Mouse (Mus musculus) left cerebral cortex, postnatal 14 days (tissue): ENCODE measurements around the gene Poc1a. TPM values are rescaled to one million over a fixed set of nuclear protein-coding genes. Genes with fewer than 3 reads are reported as not detected.
A peak's percentile ranks its signal among the peaks of the same experiment; 100 is the strongest.

Source experiments
- DNase-seq, 2 experiments: peaks; one replicate each; pipeline ENCODE4 v3.0.0; 2021 to 2022; ENCODE audit warnings: low spot score in 2 of 2, mixed read lengths in 1 of 2
- intact Hi-C: fragments of 180-260 bp; cut with DNase I; formaldehyde crosslinking; loops from one replicate; pipeline ENCODE4 v1.15.1; 2025
- total RNA-seq, 2 experiments: library from RNA; stranded (reverse); gene quantifications; 2 replicates each; pipeline ENCODE4 v1.2.3; 2021

Gene Poc1a
- total RNA-seq, 2 experiments from 2014 or later: 17.7 to 19.3 TPM

GRCm38 (mm10) chr9:106354810-106355209 is 73.9 kb downstream of the Poc1a start:
- no peak for DNase-seq
- intact Hi-C loops: no loop called here

- no peak for DNase-seq
- intact Hi-C loops: no loop called here
These were observed 74.5 kb downstream of the Poc1a start for GRCm38 (mm10) chr9:106355217-106355974.

- no peak for DNase-seq
- intact Hi-C loops: no loop called here
These were observed 75.1 kb downstream of the Poc1a start for GRCm38 (mm10) chr9:106355975-106356286.

GRCm38 (mm10) chr9:106356323-106356844 is 75.5 kb downstream of the Poc1a start:
- intact Hi-C loops: no loop called here
- DNase-seq: no peak

- intact Hi-C loops: no loop called here
- no peak for DNase-seq
These were observed 76.3 kb downstream of the Poc1a start for GRCm38 (mm10) chr9:106357167-106357566.

- intact Hi-C loops: no loop called here
- DNase-seq: no peak
These were observed 78.4 kb downstream of the Poc1a start for GRCm38 (mm10) chr9:106359297-106359696.

GRCm38 (mm10) chr9:106361140-106361539 is 80.3 kb downstream of the Poc1a start:
- intact Hi-C loops: no loop called here

GRCm38 (mm10) chr9:106365333-106365732 is 84.5 kb downstream of the Poc1a start:
- intact Hi-C loops: no loop called here

More at GRCm38 (mm10) chr9:106361140-106361539, 80.3 kb downstream of the Poc1a start:
- DNase-seq: no peak

GRCm38 (mm10) chr9:106366188-106366587 is 85.3 kb downstream of the Poc1a start:
- intact Hi-C loops: no loop called here
- DNase-seq: no peak

More at GRCm38 (mm10) chr9:106365333-106365732, 84.5 kb downstream of the Poc1a start:
- no peak for DNase-seq

GRCm38 (mm10) chr9:106367001-106367400 is 86.1 kb downstream of the Poc1a start:
- intact Hi-C loops: no loop called here

GRCm38 (mm10) chr9:106367592-106368111 is 86.8 kb downstream of the Poc1a start:
- DNase-seq: peak; percentile 98
- intact Hi-C loops: loop anchor here (2.0 kb wide), 1 partner anchor 53 kb away; no protein-coding TSS in a partner anchor

More at GRCm38 (mm10) chr9:106367001-106367400, 86.1 kb downstream of the Poc1a start:
- no peak for DNase-seq

- intact Hi-C loops: loop anchor here (2.0 kb wide), 1 partner anchor 53 kb away; no protein-coding TSS in a partner anchor
These were observed 87.4 kb downstream of the Poc1a start, which contains the start of gene Dusp7 for GRCm38 (mm10) chr9:106368112-106368717. Gene Dusp7 (plus strand): TSS chr9:106368632.

GRCm38 (mm10) chr9:106368831-106369501 is 88.1 kb downstream of the Poc1a start:
- intact Hi-C loops: loop anchor here (2.0 kb wide), 1 partner anchor 52 kb away; no protein-coding TSS in a partner anchor
- peak in 1 of 2 experiments; percentile 62 for DNase-seq

More at GRCm38 (mm10) chr9:106368112-106368717, 87.4 kb downstream of the Poc1a start, which contains the start of gene Dusp7:
- peak; percentile 72 to 83 for DNase-seq

GRCm38 (mm10) chr9:106369801-106370485 is 89.1 kb downstream of the Poc1a start:
- DNase-seq: no peak
- intact Hi-C loops: loop anchor here (2.0 to 5.0 kb wide), 2 partner anchors 51 to 63 kb away; no protein-coding TSS in a partner anchor

- no peak for DNase-seq
- intact Hi-C loops: loop anchor here (5.0 kb wide), 1 partner anchor 64 kb away; no protein-coding TSS in a partner anchor
These were observed 89.9 kb downstream of the Poc1a start for GRCm38 (mm10) chr9:106370620-106371383.

GRCm38 (mm10) chr9:106371384-106371671 is 90.5 kb downstream of the Poc1a start:
- intact Hi-C loops: loop anchor here (5.0 kb wide), 1 partner anchor 64 kb away; no protein-coding TSS in a partner anchor
- DNase-seq: peak; percentile 65 to 67

GRCm38 (mm10) chr9:106371776-106372175 is 90.9 kb downstream of the Poc1a start:
- intact Hi-C loops: loop anchor here (5.0 kb wide), 1 partner anchor 64 kb away; no protein-coding TSS in a partner anchor
- peak; percentile 76 to 79 for DNase-seq
